Mouse (Mus musculus) forebrain, embryonic 16.5 days (tissue): ENCODE measurements around the gene 6030445D17Rik. TPM values are rescaled to one million over a fixed set of nuclear protein-coding genes. Genes with fewer than 3 reads are reported as not detected.

Experiments used
- ATAC-seq: fragments of 200-750 bp; cut with Nextera tagmentation; 2 replicates; pipeline ENCODE4 v1.8.0; 2017; ENCODE audit warnings: mild to moderate bottlenecking, moderate library complexity
- H3K27ac ChIP-seq: fragments of 300-500 bp; sonication (generic); 2 replicates; pipeline ENCODE4 v1.5.1; 2014; ENCODE audit warnings: low read length, control low read depth
- H3K27me3 ChIP-seq: fragments of 300-500 bp; sonication (generic); replicated peaks from 2 replicates; pipeline ENCODE4 v1.6.1; 2014; ENCODE audit warnings: low read length; ENCODE audit not compliant: control insufficient read depth, insufficient read depth
- H3K36me3 ChIP-seq: fragments of 300-500 bp; sonication (generic); 2 replicates; pipeline ENCODE4 v1.6.1; 2014; ENCODE audit not compliant: control insufficient read depth, insufficient read depth
- H3K4me1 ChIP-seq: fragments of 300-500 bp; sonication (generic); replicated peaks from 2 replicates; pipeline ENCODE4 v1.6.1; 2014; ENCODE audit warnings: low read length; ENCODE audit not compliant: control insufficient read depth, insufficient read depth
- H3K4me2 ChIP-seq: fragments of 300-500 bp; sonication (generic); 2 replicates; pipeline ENCODE4 v1.6.1; 2014; ENCODE audit warnings: mild to moderate bottlenecking, low read length, control low read depth
- H3K4me3 ChIP-seq: fragments of 300-500 bp; sonication (generic); replicated peaks from 2 replicates; pipeline ENCODE4 v1.5.1; 2014; ENCODE audit warnings: mild to moderate bottlenecking, low read length, control low read depth
- H3K9ac ChIP-seq: fragments of 300-500 bp; sonication (generic); replicated peaks from 2 replicates; pipeline ENCODE4 v1.6.1; 2014; ENCODE audit warnings: low read depth, low read length, control low read depth
- H3K9me3 ChIP-seq: fragments of 300-500 bp; sonication (generic); 2 replicates; pipeline ENCODE4 v1.6.1; 2016; ENCODE audit warnings: low read length; ENCODE audit not compliant: control insufficient read depth
- WGBS: fragments of 180-500 bp; shearing (Covaris S2); extraction: QIAGEN DNeasy Blood & Tissue Kit; methylation state at CpG from one replicate; pipeline ENCODE4 v1.1.7; 2014; 5-methylcytosine and 5-hydroxymethylcytosine counted together
- polyA plus RNA-seq: library from polyadenylated mRNA; unstranded; fragments of >200 nt; fragmentation: Nextera tagmentation; extraction: Ambion mirVana; gene quantifications from 2 replicates; pipeline ENCODE4 v1.2.1, GENCODE M21; 2015

The 6030445D17Rik gene
- polyA plus RNA-seq: 0.15 TPM in 1 of 2 replicates, not detected in the other

DNA sequence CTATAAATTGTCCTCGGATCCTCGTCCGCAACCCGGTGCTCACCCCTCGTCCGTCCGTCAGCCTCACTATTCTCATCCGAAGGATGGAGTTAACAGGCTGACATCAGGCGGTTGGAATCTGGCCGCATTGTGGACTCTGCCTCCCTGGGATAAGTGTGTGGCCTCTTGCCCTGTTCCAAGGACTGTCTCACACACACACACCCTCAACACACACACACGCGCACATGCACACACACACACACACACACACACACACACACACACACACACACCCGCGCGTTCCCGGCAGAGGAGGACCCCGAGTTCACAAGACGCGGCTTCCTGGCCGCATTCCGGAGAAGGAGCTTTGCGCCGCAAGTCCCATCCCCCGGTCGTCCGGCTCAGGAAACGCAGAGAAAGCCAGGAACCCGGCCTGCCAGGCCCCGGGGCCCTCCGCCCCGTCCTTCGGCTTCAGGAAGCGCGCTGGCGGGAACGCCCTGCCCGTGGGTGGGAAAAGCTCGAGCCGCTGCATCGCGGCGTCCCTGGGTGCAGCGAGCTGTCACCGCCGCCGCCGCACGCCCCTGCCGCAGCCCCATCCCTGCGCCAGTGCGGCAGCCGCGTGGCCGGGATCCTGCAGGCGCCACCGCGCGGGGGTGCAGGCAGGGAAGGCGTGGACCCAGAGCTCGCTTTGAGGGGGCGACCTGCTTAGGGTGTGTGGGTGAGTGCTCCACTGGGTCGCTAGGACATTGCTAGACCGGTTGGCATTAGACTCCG, at the start of gene 6030445D17Rik:
TSS of gene 6030445D17Rik (plus strand) at position 165 of the 753 bp plus-strand sequence.
- WGBS: under 1% methylated on average over 53 of the region's 64 CpGs
- peaks cover 25% of the 10 kb centered on the region for H3K27me3 ChIP-seq
- H3K4me2 ChIP-seq: peak within 1 kb of the TSS; percentile 98
- peaks cover 13% of the 10 kb centered on the region for H3K4me1 ChIP-seq
- peak within 1 kb of the TSS; percentile 78 for H3K9ac ChIP-seq
- H3K9me3 ChIP-seq: no peaks in the 10 kb centered on the region
- ATAC-seq: peak; percentile 89
- H3K4me3 ChIP-seq: peak within 1 kb of the TSS; percentile 80
- H3K36me3 ChIP-seq: no peaks in the 10 kb centered on the region
- no peak within 1 kb of the TSS for H3K27ac ChIP-seq

- WGBS: 87% methylated on average over 9 of the region's 9 CpGs
Observed at GRCm38 (mm10) chr4:136415477-136415876, 46.6 kb upstream of the 6030445D17Rik start.

DNA sequence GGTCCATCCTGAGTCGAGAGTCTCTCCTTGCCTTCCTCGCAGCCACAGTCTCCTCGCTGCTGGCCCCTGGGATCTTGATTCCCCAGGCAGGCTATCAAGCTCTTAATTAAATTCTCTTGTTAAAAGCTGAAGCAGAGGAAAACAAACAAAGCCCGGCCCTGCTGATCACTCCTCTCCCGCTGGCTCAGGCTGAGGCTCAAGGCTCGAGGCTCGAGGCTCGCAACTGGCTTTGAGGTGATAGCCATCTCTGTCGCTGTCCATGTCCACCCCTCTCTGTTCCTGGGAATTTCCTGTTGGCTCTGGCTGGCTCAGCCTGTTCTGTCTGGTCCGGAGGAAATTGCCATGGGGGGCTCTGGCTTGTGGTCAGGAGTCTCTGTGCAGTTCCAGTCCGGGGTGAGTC, 43.1 kb upstream of the 6030445D17Rik start:
- WGBS: 7% methylated on average over 11 of the region's 11 CpGs
- Histone ChIP-seq H3K27me3 (peaks cover 10% of the 10 kb centered on the region), H3K4me1 (peaks cover 2% of the 10 kb centered on the region; the same call in 1 of the 2 replicates), H3K4me3 (no peak overlapping the region), H3K9ac (no peak overlapping the region), H3K36me3 (no peaks in the 10 kb centered on the region), H3K27ac (no peak overlapping the region), H3K9me3 (no peaks in the 10 kb centered on the region), H3K4me2 (no peak overlapping the region)
- ATAC-seq: no peak

More at GRCm38 (mm10) chr4:136415477-136415876, 46.6 kb upstream of the 6030445D17Rik start:
- Histone ChIP-seq H3K9ac (no peak overlapping the region), H3K27me3 (no peaks in the 10 kb centered on the region; the same call in 1 of the 2 replicates), H3K27ac (no peak overlapping the region), H3K4me3 (no peak overlapping the region), H3K9me3 (no peaks in the 10 kb centered on the region), H3K36me3 (no peaks in the 10 kb centered on the region), H3K4me1 (no peaks in the 10 kb centered on the region), H3K4me2 (no peak overlapping the region)
- ATAC-seq: no peak

- peaks cover 14% of the 10 kb centered on the region for H3K27me3 ChIP-seq
- no peaks in the 10 kb centered on the region for H3K9me3 ChIP-seq
- no peak overlapping the region for H3K27ac ChIP-seq
- no peak overlapping the region for H3K4me2 ChIP-seq
- H3K4me3 ChIP-seq: no peak overlapping the region
- H3K9ac ChIP-seq: no peak overlapping the region
- H3K4me1 ChIP-seq: peaks cover 5% of the 10 kb centered on the region
- no peak for ATAC-seq
- no peaks in the 10 kb centered on the region for H3K36me3 ChIP-seq
- WGBS: 45% methylated on average over 6 of the region's 6 CpGs
Observed at GRCm38 (mm10) chr4:136419386-136419785, 42.7 kb upstream of the 6030445D17Rik start.

DNA sequence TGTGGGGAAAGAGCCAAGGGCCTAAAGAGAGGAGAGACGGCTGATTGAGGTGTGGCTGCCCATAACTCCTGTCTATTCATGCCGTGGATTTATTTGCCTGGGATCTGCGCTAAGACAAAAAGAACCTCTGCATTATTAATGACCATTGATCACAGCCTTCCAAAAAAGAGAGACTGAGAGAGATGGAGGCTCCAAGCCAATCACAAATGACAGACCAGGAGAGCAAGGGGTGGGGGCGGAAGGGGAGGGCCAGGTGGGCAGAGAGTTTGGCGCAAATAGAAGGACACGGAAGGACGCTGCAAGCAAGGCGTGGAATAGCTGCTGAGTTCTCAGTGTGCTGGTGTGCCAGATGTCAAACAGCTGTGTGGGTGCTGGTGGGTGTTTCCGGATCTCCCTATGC, 38.8 kb upstream of the 6030445D17Rik start, which contains the start of gene Htr1d:
TSS of gene Htr1d (plus strand) at position 301 of the 400 bp plus-strand sequence.
- H3K9me3 ChIP-seq: no peaks in the 10 kb centered on the region
- peak within 1 kb of the TSS; percentile 53 for H3K4me3 ChIP-seq
- 74% methylated on average over 9 of the region's 9 CpGs for WGBS
- ATAC-seq: no peak
- H3K27ac ChIP-seq: no peak within 1 kb of the TSS
- H3K27me3 ChIP-seq: peaks cover 30% of the 10 kb centered on the region
- H3K4me1 ChIP-seq: peaks cover 11% of the 10 kb centered on the region
- peak within 1 kb of the TSS; percentile 67 for H3K9ac ChIP-seq
- peak within 1 kb of the TSS; percentile 87 for H3K4me2 ChIP-seq
- H3K36me3 ChIP-seq: no peaks in the 10 kb centered on the region

DNA sequence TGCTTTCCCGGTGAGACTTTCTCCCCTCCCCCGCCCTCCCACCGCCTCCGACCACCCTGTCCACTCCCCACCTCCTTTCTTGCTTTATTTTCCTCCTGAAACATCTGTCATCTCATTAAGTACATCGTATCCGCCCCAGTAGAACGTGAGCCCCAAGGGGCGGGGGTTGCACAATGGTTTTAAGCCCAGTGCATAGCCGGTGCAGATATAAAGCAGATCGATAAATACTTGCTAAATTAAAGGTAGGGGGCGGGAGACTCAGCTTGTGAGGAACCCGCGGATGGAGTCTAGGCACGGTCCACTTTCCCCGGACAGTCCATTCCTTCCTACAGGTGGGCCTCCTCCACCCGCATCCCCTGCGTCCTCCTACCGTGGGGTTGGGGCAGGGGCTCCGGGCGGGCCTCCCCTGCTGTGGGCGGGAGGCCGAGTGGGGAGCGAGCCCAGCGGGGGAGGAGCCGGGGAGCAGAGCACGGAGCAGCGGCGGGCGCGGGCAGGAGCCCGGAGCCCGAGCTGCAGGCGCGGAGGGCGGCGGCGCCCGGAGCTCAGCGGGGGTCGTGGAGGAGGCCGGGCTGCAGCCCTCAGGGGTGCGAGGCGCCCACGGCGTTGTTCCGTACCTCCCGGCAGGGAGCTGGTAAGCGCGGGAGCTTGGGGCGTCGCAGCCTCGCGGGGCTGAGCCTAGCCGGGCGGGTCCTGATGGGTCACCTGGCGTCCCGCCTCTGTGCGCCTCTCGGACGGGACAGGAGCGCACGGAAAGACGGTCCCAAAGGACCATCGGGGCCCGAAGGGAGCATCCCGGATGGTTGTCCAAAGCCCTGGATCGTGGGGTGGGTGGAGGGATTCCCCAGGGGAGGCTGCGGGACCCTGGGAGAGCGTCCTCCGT, 37.7 kb upstream of the 6030445D17Rik start:
- peaks cover 30% of the 10 kb centered on the region for H3K27me3 ChIP-seq
- no peak overlapping the region for H3K27ac ChIP-seq
- peak overlapping the region; percentile 87 for H3K4me2 ChIP-seq
- H3K4me1 ChIP-seq: peaks cover 11% of the 10 kb centered on the region
- H3K4me3 ChIP-seq: peak overlapping the region; percentile 53
- H3K9ac ChIP-seq: peak overlapping the region; percentile 67
- peak; percentile 20; the same call in 1 of the 2 replicates for ATAC-seq
- H3K36me3 ChIP-seq: no peaks in the 10 kb centered on the region
- 2% methylated on average over 62 of the region's 70 CpGs for WGBS
- H3K9me3 ChIP-seq: no peaks in the 10 kb centered on the region

DNA sequence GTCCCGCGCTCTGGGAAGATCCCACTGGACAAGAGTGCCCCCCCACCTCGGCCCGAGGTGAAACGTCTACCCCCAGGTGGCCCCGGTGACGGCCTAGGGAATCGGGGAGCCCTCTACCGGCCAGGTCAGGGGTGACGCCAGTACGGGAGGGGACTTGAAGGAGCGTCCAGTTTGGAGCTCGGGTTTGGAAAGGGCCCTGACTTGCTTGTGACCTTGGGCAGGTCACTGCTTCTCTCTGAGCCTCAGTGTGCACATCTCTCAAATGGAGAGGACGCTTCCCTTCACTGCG, 37.1 kb upstream of the 6030445D17Rik start:
- Histone ChIP-seq H3K36me3 (no peaks in the 10 kb centered on the region), H3K9ac (peak overlapping the region; percentile 67; the same call in 1 of the 2 replicates), H3K4me1 (peaks cover 11% of the 10 kb centered on the region), H3K4me3 (peak overlapping the region; percentile 53), H3K9me3 (no peaks in the 10 kb centered on the region), H3K4me2 (peak overlapping the region; percentile 87), H3K27ac (no peak overlapping the region), H3K27me3 (peaks cover 30% of the 10 kb centered on the region)
- WGBS: 5% methylated on average over 15 of the region's 15 CpGs
- no peak for ATAC-seq

DNA sequence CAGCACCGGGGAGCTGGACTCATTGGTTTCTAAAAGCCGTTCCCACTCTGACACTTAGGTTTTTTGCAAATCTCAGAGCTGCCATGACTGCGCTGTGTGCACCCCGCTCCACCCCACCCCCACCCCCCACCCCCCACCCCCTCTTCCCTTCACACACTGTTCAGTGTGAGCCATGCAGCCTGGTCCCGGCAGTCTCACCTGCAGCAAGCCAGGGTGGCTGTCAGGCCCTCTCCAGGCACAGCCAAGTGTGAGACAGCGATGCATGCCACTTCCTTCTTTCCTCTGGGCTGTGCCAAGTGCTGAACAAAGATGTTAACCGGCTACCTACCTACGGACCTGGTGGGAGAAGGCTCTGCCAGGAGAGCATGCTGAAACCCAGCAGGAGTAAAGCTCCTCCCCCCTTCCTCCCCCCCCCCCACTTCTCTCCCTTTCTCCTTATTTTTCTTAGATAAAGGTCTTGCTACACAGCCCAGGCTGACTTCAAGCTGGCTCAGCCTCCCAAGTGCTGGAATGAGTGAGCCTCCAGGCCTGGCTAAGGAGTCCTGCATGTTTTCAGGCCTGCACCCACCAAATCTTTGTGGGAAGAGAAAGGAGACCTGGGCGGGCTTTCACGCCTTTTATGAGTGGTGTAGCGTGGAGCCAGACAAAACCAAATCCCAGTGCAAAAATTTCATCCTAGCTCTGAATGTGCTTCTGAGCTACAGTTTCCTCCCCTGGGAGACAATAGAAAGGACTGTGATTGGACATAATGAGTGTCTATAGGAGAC, 31.3 kb upstream of the 6030445D17Rik start:
- ATAC-seq: peak; percentile 55
- peaks cover 10% of the 10 kb centered on the region for H3K4me1 ChIP-seq
- H3K27ac ChIP-seq: no peak overlapping the region
- no peak overlapping the region for H3K4me2 ChIP-seq
- H3K36me3 ChIP-seq: no peaks in the 10 kb centered on the region
- H3K9me3 ChIP-seq: no peaks in the 10 kb centered on the region
- H3K9ac ChIP-seq: no peak overlapping the region
- H3K27me3 ChIP-seq: peaks cover 6% of the 10 kb centered on the region; the same call in 1 of the 2 replicates
- no peak overlapping the region for H3K4me3 ChIP-seq
- WGBS: 25% methylated on average over 11 of the region's 11 CpGs
